Mouse (Mus musculus) hindbrain, embryonic 11.5 days (tissue): Measurements from ENCODE around the gene Nars2. TPM values are rescaled to one million over a fixed set of nuclear protein-coding genes. Genes with fewer than 3 reads are reported as not detected.

Experiments
- ATAC-seq: fragments of 200-750 bp; cut with Nextera tagmentation; 2 replicates; pipeline ENCODE4 v1.8.0; 2017; ENCODE audit warnings: mild to moderate bottlenecking, moderate TSS enrichment, moderate library complexity; ENCODE audit not compliant: low FRiP score
- DNase-seq: peaks from one replicate; pipeline ENCODE4 v3.0.0-alpha.2; 2015; ENCODE audit warnings: low spot score
- H3K27ac ChIP-seq: fragments of 300-500 bp; sonication (generic); 2 replicates; pipeline ENCODE4 v1.5.1; 2014; ENCODE audit warnings: mild to moderate bottlenecking, low read depth, low read length
- H3K27me3 ChIP-seq: fragments of 300-500 bp; sonication (generic); 2 replicates; pipeline ENCODE4 v1.6.1; 2014; ENCODE audit warnings: mild to moderate bottlenecking, low read length, moderate library complexity, mixed read lengths; ENCODE audit not compliant: control insufficient read depth, insufficient read depth
- H3K36me3 ChIP-seq: fragments of 300-500 bp; sonication (generic); 2 replicates; pipeline ENCODE4 v1.6.1; 2014; ENCODE audit warnings: mild to moderate bottlenecking, low read length, moderate library complexity, mixed read lengths; ENCODE audit not compliant: control insufficient read depth, insufficient read depth
- H3K4me1 ChIP-seq: fragments of 300-500 bp; sonication (generic); replicated peaks from 2 replicates; pipeline ENCODE4 v1.6.1; 2014; ENCODE audit warnings: low read length, mixed read lengths; ENCODE audit not compliant: control insufficient read depth, insufficient read depth
- H3K4me2 ChIP-seq: fragments of 300-500 bp; sonication (generic); replicated peaks from 2 replicates; pipeline ENCODE4 v1.6.1; 2014; ENCODE audit warnings: mild to moderate bottlenecking, low read depth, low read length
- H3K4me3 ChIP-seq: fragments of 300-500 bp; sonication (generic); 2 replicates; pipeline ENCODE4 v1.5.1; 2014; ENCODE audit warnings: low read depth, low read length
- H3K9ac ChIP-seq: fragments of 300-500 bp; sonication (generic); 2 replicates; pipeline ENCODE4 v1.6.1; 2014; ENCODE audit warnings: low read depth, low read length
- H3K9me3 ChIP-seq: fragments of 300-500 bp; sonication (generic); 2 replicates; pipeline ENCODE4 v1.6.1; 2016; ENCODE audit warnings: low read length; ENCODE audit not compliant: control insufficient read depth
- WGBS: fragments of 180-500 bp; shearing (Covaris S2); extraction: QIAGEN DNeasy Blood & Tissue Kit; methylation state at CpG from one replicate; pipeline ENCODE4 v1.1.7; 2014; 5-methylcytosine and 5-hydroxymethylcytosine counted together
- polyA plus RNA-seq: library from polyadenylated mRNA; unstranded; fragments of >200 nt; fragmentation: Nextera tagmentation; extraction: Ambion mirVana; gene quantifications from 2 replicates; pipeline ENCODE4 v1.2.1, GENCODE M21; 2014

Nars2 gene
- polyA plus RNA-seq, 1 experiment from 2014 or later, result 22.1 TPM

GRCm38 (mm10) chr7:97074974-97075373 is 123.7 kb downstream of the Nars2 start:
- Histone ChIP-seq H3K4me1 (no peaks in the 10 kb centered on the region), H3K27ac (no peak overlapping the region), H3K9me3 (no peaks in the 10 kb centered on the region), H3K4me3 (no peak overlapping the region), H3K27me3 (no peaks in the 10 kb centered on the region), H3K9ac (no peak overlapping the region), H3K36me3 (no peaks in the 10 kb centered on the region), H3K4me2 (no peak overlapping the region)
- 65% methylated on average over 1 of the region's 1 CpGs for WGBS
- DNase-seq, result no peak
- ATAC-seq, result no peak

GRCm38 (mm10) chr7:97076977-97077376 is 125.7 kb downstream of the Nars2 start:
- H3K27ac ChIP-seq, result no peak overlapping the region
- no peaks in the 10 kb centered on the region for H3K9me3 ChIP-seq
- DNase-seq, result no peak
- H3K36me3 ChIP-seq, result no peaks in the 10 kb centered on the region
- H3K4me3 ChIP-seq, result no peak overlapping the region
- H3K4me1 ChIP-seq, result no peaks in the 10 kb centered on the region
- H3K4me2 ChIP-seq, result no peak overlapping the region
- H3K27me3 ChIP-seq, result no peaks in the 10 kb centered on the region
- ATAC-seq, result no peak
- H3K9ac ChIP-seq, result no peak overlapping the region

DNA sequence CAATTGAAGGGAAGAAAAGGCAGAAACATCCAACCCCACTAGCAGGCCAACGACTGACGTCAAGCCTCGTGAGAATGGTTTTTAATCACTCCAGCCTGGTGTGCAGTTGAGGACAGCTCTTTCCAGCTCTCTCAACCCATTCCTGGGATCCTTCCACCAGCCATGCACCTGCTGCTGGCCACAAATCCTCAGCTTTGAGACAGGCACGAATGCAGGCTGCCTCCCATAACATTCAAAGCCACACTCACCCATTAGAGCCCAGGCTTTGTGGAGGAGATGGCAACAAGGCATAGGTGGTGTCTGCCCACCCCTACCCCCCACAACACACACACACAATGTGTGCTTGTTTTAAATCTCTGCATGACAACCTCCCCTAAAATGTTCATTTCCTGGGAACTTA is 127.4 kb downstream of the Nars2 start:
- no peak overlapping the region for H3K4me2 ChIP-seq
- 43% methylated on average over 4 of the region's 4 CpGs for WGBS

GRCm38 (mm10) chr7:97079145-97079544 is 127.8 kb downstream of the Nars2 start:
- Histone ChIP-seq H3K4me3 (no peak overlapping the region), H3K36me3 (no peaks in the 10 kb centered on the region), H3K9me3 (no peaks in the 10 kb centered on the region), H3K9ac (no peak overlapping the region), H3K27me3 (no peaks in the 10 kb centered on the region), H3K27ac (no peak overlapping the region), H3K4me1 (0 out of 2 replicates have a peak, but pooled peaks cover 2% of the 10 kb centered on the region), H3K4me2 (no peak overlapping the region)
- 20% methylated on average over 6 of the region's 6 CpGs for WGBS
- peak; percentile 62 for DNase-seq
- ATAC-seq, result no peak

More for the DNA sequence above, 127.4 kb downstream of the Nars2 start:
- DNase-seq, result no peak
- no peaks in the 10 kb centered on the region for H3K36me3 ChIP-seq
- no peak overlapping the region for H3K27ac ChIP-seq
- ATAC-seq, result no peak
- no peaks in the 10 kb centered on the region for H3K9me3 ChIP-seq
- no peak overlapping the region for H3K4me3 ChIP-seq
- no peaks in the 10 kb centered on the region for H3K27me3 ChIP-seq
- 0 out of 2 replicates have a peak, but pooled peaks cover 2% of the 10 kb centered on the region for H3K4me1 ChIP-seq
- H3K9ac ChIP-seq, result no peak overlapping the region

GRCm38 (mm10) chr7:97079651-97080365 is 128.5 kb downstream of the Nars2 start:
- no peaks in the 10 kb centered on the region for H3K9me3 ChIP-seq
- no peaks in the 10 kb centered on the region for H3K36me3 ChIP-seq
- H3K4me3 ChIP-seq, result no peak overlapping the region
- no peak for ATAC-seq
- H3K27ac ChIP-seq, result no peak overlapping the region
- 0 out of 2 replicates have a peak, but pooled peaks cover 2% of the 10 kb centered on the region for H3K4me1 ChIP-seq
- H3K4me2 ChIP-seq, result no peak overlapping the region
- DNase-seq, result no peak
- H3K27me3 ChIP-seq, result no peaks in the 10 kb centered on the region
- 80% methylated on average over 4 of the region's 4 CpGs for WGBS
- no peak overlapping the region for H3K9ac ChIP-seq

DNA sequence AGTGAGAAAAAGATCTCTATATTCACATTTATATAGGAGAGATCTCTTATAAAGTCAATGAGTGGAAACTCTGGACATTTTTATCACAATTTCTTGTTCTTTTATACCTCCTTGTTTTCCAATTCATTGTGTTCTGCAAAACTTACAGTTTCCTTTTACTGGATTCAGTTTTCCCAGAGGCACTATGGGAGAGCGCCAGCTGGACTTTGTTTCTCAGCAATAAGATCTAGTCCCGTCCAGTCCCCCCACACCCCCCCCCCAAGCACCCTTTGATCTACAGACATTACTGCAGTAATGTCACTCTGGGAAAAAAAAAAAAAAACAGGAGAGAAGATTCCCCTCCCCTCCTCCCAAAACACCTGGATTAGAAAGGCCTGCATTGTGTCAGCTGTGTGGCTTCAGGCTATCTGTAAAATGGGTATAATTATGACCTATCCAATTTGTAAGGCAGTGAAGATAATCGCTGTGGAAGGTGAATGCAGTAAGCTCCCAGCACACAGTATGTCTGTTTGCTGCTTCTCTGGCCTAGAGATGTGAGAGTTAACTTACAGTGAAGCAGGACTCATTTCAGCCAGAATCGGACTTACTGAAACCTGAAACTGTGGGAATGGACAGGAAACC is 129.4 kb downstream of the Nars2 start:
- 0 out of 2 replicates have a peak, but pooled peaks cover 2% of the 10 kb centered on the region for H3K4me1 ChIP-seq
- ATAC-seq, result no peak; the same call in 1 of the 2 replicates
- H3K36me3 ChIP-seq, result no peaks in the 10 kb centered on the region
- DNase-seq, result no peak
- H3K27ac ChIP-seq, result peak overlapping the region; percentile 86
- H3K9ac ChIP-seq, result peak overlapping the region; percentile 93; the same call in 1 of the 2 replicates
- peak overlapping the region; percentile 72 for H3K4me2 ChIP-seq
- 35% methylated on average over 4 of the region's 4 CpGs for WGBS
- H3K9me3 ChIP-seq, result no peaks in the 10 kb centered on the region
- peak overlapping the region; percentile 91; the same call in 1 of the 2 replicates for H3K4me3 ChIP-seq
- H3K27me3 ChIP-seq, result no peaks in the 10 kb centered on the region

- H3K4me3 ChIP-seq, result peak within 1 kb of the TSS; percentile 91
- peak within 1 kb of the TSS; percentile 93 for H3K9ac ChIP-seq
- peak within 1 kb of the TSS; percentile 86 for H3K27ac ChIP-seq
- ATAC-seq, result peak; percentile 90
- H3K4me1 ChIP-seq, result 0 out of 2 replicates have a peak, but pooled peaks cover 2% of the 10 kb centered on the region
- no peaks in the 10 kb centered on the region for H3K36me3 ChIP-seq
- no peaks in the 10 kb centered on the region for H3K27me3 ChIP-seq
- H3K9me3 ChIP-seq, result no peaks in the 10 kb centered on the region
- WGBS, result under 1% methylated on average over 47 of the region's 83 CpGs
- DNase-seq, result peak; percentile 82
- peak within 1 kb of the TSS; percentile 72 for H3K4me2 ChIP-seq
These were observed 130.1 kb downstream of the Nars2 start, which contains the start of gene Gab2 for GRCm38 (mm10) chr7:97081242-97081958. TSS of gene Gab2 (plus strand) at chr7:97081586.

DNA sequence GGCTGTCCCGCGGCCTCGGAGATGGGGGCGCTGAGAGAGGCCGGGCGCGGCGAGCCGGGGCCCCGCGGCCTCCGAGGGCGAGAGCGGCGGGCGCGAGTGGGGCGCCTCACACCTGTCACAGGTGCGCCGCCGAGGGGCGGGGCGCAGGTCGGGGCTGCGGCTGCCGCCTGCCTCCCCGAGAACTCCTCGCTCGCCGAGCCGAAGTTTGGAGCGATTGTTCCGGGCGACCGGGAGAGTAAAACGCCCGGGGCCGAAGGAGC is 130.6 kb downstream of the Nars2 start:
- no peak for DNase-seq
- WGBS, result 0% methylated on average over 26 of the region's 38 CpGs

More for the DNA sequence above, 130.6 kb downstream of the Nars2 start:
- peak overlapping the region; percentile 91 for H3K4me3 ChIP-seq
- H3K9me3 ChIP-seq, result no peaks in the 10 kb centered on the region
- no peaks in the 10 kb centered on the region for H3K27me3 ChIP-seq
- ATAC-seq, result no peak
- H3K27ac ChIP-seq, result peak overlapping the region; percentile 86
- no peaks in the 10 kb centered on the region for H3K36me3 ChIP-seq
- peak overlapping the region; percentile 72 for H3K4me2 ChIP-seq
- 0 out of 2 replicates have a peak, but pooled peaks cover 2% of the 10 kb centered on the region for H3K4me1 ChIP-seq
- peak overlapping the region; percentile 93 for H3K9ac ChIP-seq
